Comparison of ENCODE assay signal across 8 mouse cellular contexts in the genomic region with DNA sequence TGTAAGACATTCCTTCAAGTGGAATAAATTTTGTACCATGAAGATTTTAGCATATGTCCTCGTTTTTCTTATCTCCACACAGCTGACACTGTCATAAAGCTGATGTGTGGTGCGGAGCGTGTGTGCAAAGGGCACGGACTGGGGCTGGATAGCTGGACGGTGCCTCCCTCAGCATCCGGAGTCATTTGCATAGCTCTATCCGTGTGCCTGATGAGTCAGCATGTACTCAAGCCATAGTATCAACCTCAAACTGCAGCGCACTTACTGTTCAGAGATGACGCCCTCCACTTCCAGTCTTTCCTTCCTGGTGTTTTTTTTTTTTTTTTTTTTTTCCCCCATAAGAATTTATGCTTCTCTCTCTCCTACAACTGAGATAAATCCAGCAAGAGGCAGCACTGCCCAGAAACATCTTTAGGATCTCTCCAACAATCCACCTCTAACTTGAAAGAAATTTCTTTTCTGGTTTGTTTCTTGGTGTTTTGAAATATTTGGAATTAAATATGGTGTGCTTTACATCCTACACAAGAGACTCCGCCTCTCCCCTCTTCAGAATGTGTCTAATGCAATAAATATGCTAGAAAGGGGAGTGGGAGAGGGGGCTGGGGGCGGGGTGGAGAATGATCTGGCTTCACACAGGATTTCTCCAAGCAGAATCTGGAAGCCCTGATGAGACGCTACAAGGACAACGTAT. TPM values are rescaled to one million over a fixed set of nuclear protein-coding genes. Genes with fewer than 3 reads are reported as not detected.
A peak's percentile ranks its signal among the peaks of the same experiment; 100 is the strongest.
DNase-seq lines count a peak whose midpoint lies in the region; ATAC-seq and TF ChIP-seq lines count a peak whose summit lies in the region.

No protein-coding gene starts in this region.

- ATAC-seq in midbrain, embryonic 13.5 days: no peak
- no peak for ATAC-seq in midbrain, embryonic 15.5 days (replicated peaks)
- no peak for ATAC-seq in limb, embryonic 11.5 days (ENCODE audit: insufficient number of reproducible peaks, low FRiP score, low TSS enrichment, low read depth)
- ATAC-seq in stomach, postnatal 0 days (ENCODE audit: low FRiP score, low TSS enrichment): peak; percentile 90
- no peak for ATAC-seq in forebrain, embryonic 13.5 days

- H3K4me1 ChIP-seq in midbrain, embryonic 13.5 days (replicated peaks): 0 out of 2 replicates have a peak, but pooled peaks cover 6% of the 10 kb centered on the region
- H3K4me1 ChIP-seq in midbrain, embryonic 15.5 days: 0 out of 2 replicates have a peak, but pooled peaks cover 4% of the 10 kb centered on the region
- H3K4me1 ChIP-seq in limb, embryonic 11.5 days (ENCODE audit: control insufficient read depth, insufficient read depth, low read length): peaks cover 11% of the 10 kb centered on the region; the same call in 1 of the 2 replicates
- H3K4me1 ChIP-seq in stomach, postnatal 0 days (replicated peaks; ENCODE audit: control insufficient read depth, insufficient read depth): no peaks in the 10 kb centered on the region; the same call in 1 of the 2 replicates
- peaks cover 9% of the 10 kb centered on the region for H3K4me1 ChIP-seq in forebrain, embryonic 13.5 days

- no peak overlapping the region for H3K4me3 ChIP-seq in midbrain, embryonic 13.5 days (replicated peaks)
- no peak overlapping the region for H3K4me3 ChIP-seq in midbrain, embryonic 15.5 days
- H3K4me3 ChIP-seq in limb, embryonic 11.5 days (ENCODE audit: low read depth, low read length): no peak overlapping the region
- H3K4me3 ChIP-seq in stomach, postnatal 0 days (ENCODE audit: low read depth, low read length): no peak overlapping the region
- no peak overlapping the region for H3K4me3 ChIP-seq in forebrain, embryonic 13.5 days

- no peak for TF ChIP-seq CTCF in stomach, postnatal 0 days (IDR thresholded peaks at IDR 0.05; ENCODE audit: low read depth)

- no peak overlapping the region for H3K27ac ChIP-seq in midbrain, embryonic 13.5 days
- H3K27ac ChIP-seq in midbrain, embryonic 15.5 days: no peak overlapping the region
- no peak overlapping the region for H3K27ac ChIP-seq in limb, embryonic 11.5 days (replicated peaks; ENCODE audit: low read depth, low read length)
- H3K27ac ChIP-seq in stomach, postnatal 0 days (replicated peaks): peak overlapping the region; percentile 63; the same call in 1 of the 2 replicates
- H3K27ac ChIP-seq in forebrain, embryonic 13.5 days: no peak overlapping the region

- no peaks in the 10 kb centered on the region for H3K36me3 ChIP-seq in midbrain, embryonic 13.5 days
- H3K36me3 ChIP-seq in midbrain, embryonic 15.5 days (replicated peaks): no peaks in the 10 kb centered on the region
- H3K36me3 ChIP-seq in limb, embryonic 11.5 days (ENCODE audit: control insufficient read depth, insufficient read depth, low read length): no peaks in the 10 kb centered on the region
- H3K36me3 ChIP-seq in stomach, postnatal 0 days (ENCODE audit: control insufficient read depth, insufficient read depth, low read length): no peaks in the 10 kb centered on the region
- H3K36me3 ChIP-seq in forebrain, embryonic 13.5 days (ENCODE audit: poor library complexity, severe bottlenecking): no peaks in the 10 kb centered on the region

- peak; percentile 38 for DNase-seq in adrenal gland, adult 2 months
- DNase-seq in adrenal gland, adult 8-10 months: no peak
- no peak for DNase-seq in limb, embryonic 11.5 days (ENCODE audit: low spot score)
- peak; percentile 49 for DNase-seq in stomach, postnatal 0 days (ENCODE audit: low spot score)
- DNase-seq in gastrocnemius, postnatal 25 days: no peak

- 0 out of 2 replicates have a peak overlapping the region, but pooled peaks have one; percentile 3 for H3K4me2 ChIP-seq in midbrain, embryonic 13.5 days (replicated peaks)
- H3K4me2 ChIP-seq in midbrain, embryonic 15.5 days: no peak overlapping the region; the same call in 1 of the 2 replicates
- H3K4me2 ChIP-seq in limb, embryonic 11.5 days (ENCODE audit: low read depth, severe bottlenecking): peak overlapping the region; percentile 18; the same call in 1 of the 2 replicates
- no peak overlapping the region; the same call in 1 of the 2 replicates for H3K4me2 ChIP-seq in stomach, postnatal 0 days (replicated peaks; ENCODE audit: low read depth)
- no peak overlapping the region; the same call in 1 of the 2 replicates for H3K4me2 ChIP-seq in forebrain, embryonic 13.5 days

- H3K27me3 ChIP-seq in midbrain, embryonic 13.5 days: no peaks in the 10 kb centered on the region
- H3K27me3 ChIP-seq in midbrain, embryonic 15.5 days (replicated peaks): no peaks in the 10 kb centered on the region
- H3K27me3 ChIP-seq in limb, embryonic 11.5 days (ENCODE audit: control insufficient read depth, insufficient read depth, low read length): no peaks in the 10 kb centered on the region
- no peaks in the 10 kb centered on the region for H3K27me3 ChIP-seq in stomach, postnatal 0 days (ENCODE audit: control insufficient read depth, insufficient read depth, low read length)
- no peaks in the 10 kb centered on the region for H3K27me3 ChIP-seq in forebrain, embryonic 13.5 days

- H3K9me3 ChIP-seq in midbrain, embryonic 13.5 days: no peaks in the 10 kb centered on the region
- no peaks in the 10 kb centered on the region for H3K9me3 ChIP-seq in midbrain, embryonic 15.5 days
- no peaks in the 10 kb centered on the region for H3K9me3 ChIP-seq in limb, embryonic 11.5 days (ENCODE audit: control insufficient read depth, low read length)
- no peaks in the 10 kb centered on the region for H3K9me3 ChIP-seq in stomach, postnatal 0 days (ENCODE audit: control insufficient read depth, low read length)
- no peaks in the 10 kb centered on the region for H3K9me3 ChIP-seq in forebrain, embryonic 13.5 days (replicated peaks)

- 45% methylated on average over 13 of the region's 13 CpGs for WGBS in midbrain, embryonic 13.5 days
- WGBS in midbrain, embryonic 15.5 days: 40% methylated on average over 13 of the region's 13 CpGs
- WGBS in limb, embryonic 11.5 days: 49% methylated on average over 13 of the region's 13 CpGs
- 26% methylated on average over 13 of the region's 13 CpGs for WGBS in stomach, postnatal 0 days
- WGBS in forebrain, embryonic 13.5 days: 56% methylated on average over 13 of the region's 13 CpGs

- TF ChIP-seq EP300 in stomach, postnatal 0 days (optimal IDR thresholded peaks at IDR 0.05): no peak

- no peak overlapping the region for H3K9ac ChIP-seq in midbrain, embryonic 13.5 days (replicated peaks)
- no peak overlapping the region for H3K9ac ChIP-seq in midbrain, embryonic 15.5 days
- no peak overlapping the region for H3K9ac ChIP-seq in limb, embryonic 11.5 days (ENCODE audit: low read length)
- H3K9ac ChIP-seq in stomach, postnatal 0 days (ENCODE audit: low read length): no peak overlapping the region
- no peak overlapping the region for H3K9ac ChIP-seq in forebrain, embryonic 13.5 days

RNA-seq across cellular contexts. Expression of a gene that starts 7.9 kb away (rescaled TPM):
- total RNA-seq in adrenal gland, adult 2 months (2021): 10 to 100 TPM; 40.5 to 58.2 TPM
- 3.4 and 3.8 TPM in 2 replicates for polyA plus RNA-seq in adrenal gland, adult 2 months (2012; rRNA removed)
- 10 to 100 TPM; 39.2 to 45.7 (median 42.8) TPM for total RNA-seq in adrenal gland, adult 8-10 months (2022)
- 163 and 172 TPM in 2 replicates for polyA plus RNA-seq in midbrain, embryonic 13.5 days (2015; fragmentation: Nextera tagmentation; extraction: Ambion mirVana)
- 151 and 155 TPM in 2 replicates for polyA plus RNA-seq in midbrain, embryonic 15.5 days (2015; fragmentation: Nextera tagmentation; extraction: Ambion mirVana)
- 171 and 181 TPM in 2 replicates for polyA plus RNA-seq in limb, embryonic 11.5 days (2014; fragmentation: Nextera tagmentation; extraction: Ambion mirVana)
- 118 TPM in 2 replicates for polyA plus RNA-seq in stomach, postnatal 0 days (2015; fragmentation: Nextera tagmentation; extraction: Ambion mirVana)
- polyA plus RNA-seq in forebrain, embryonic 13.5 days (2015; fragmentation: Nextera tagmentation; extraction: Ambion mirVana): 151 and 152 TPM in 2 replicates
- 10 to 100 TPM; 25.8 to 30.3 TPM for total RNA-seq in gastrocnemius, postnatal 25 days (2021)

RNA-seq across cellular contexts. Expression of a gene that starts 14.7 kb away (rescaled TPM):
- under 1 TPM; 0.41 to 0.63 TPM for total RNA-seq in adrenal gland, adult 2 months (2021)
- polyA plus RNA-seq in adrenal gland, adult 2 months (2012; rRNA removed): not detected in 2 replicates
- total RNA-seq in adrenal gland, adult 8-10 months (2022): under 1 TPM; 0.34 to 0.66 (median 0.60) TPM
- polyA plus RNA-seq in midbrain, embryonic 13.5 days (2015; fragmentation: Nextera tagmentation; extraction: Ambion mirVana): not detected in 2 replicates
- not detected in 2 replicates for polyA plus RNA-seq in midbrain, embryonic 15.5 days (2015; fragmentation: Nextera tagmentation; extraction: Ambion mirVana)
- not detected in 2 replicates for polyA plus RNA-seq in limb, embryonic 11.5 days (2014; fragmentation: Nextera tagmentation; extraction: Ambion mirVana)
- polyA plus RNA-seq in stomach, postnatal 0 days (2015; fragmentation: Nextera tagmentation; extraction: Ambion mirVana): 1.7 and 1.9 TPM in 2 replicates
- polyA plus RNA-seq in forebrain, embryonic 13.5 days (2015; fragmentation: Nextera tagmentation; extraction: Ambion mirVana): 0.12 TPM in 1 of 2 replicates, not detected in the other
- total RNA-seq in gastrocnemius, postnatal 25 days (2021): not detected

Comparison
In these comparisons a context has a peak if more than half of its experiments do, and no peak if none do; other contexts are left out.
1. DNase-seq: peak in adrenal gland, adult 2 months (single experiment) and stomach, postnatal 0 days (single experiment); none in adrenal gland, adult 8-10 months (single experiment), limb, embryonic 11.5 days (single experiment) and gastrocnemius, postnatal 25 days (single experiment).
2. H3K4me2 ChIP-seq: peak in midbrain, embryonic 13.5 days (single experiment) and limb, embryonic 11.5 days (single experiment); none in midbrain, embryonic 15.5 days (single experiment), stomach, postnatal 0 days (single experiment) and forebrain, embryonic 13.5 days (single experiment).
3. RNA of a gene that starts 7.9 kb away (polyA plus RNA-seq): 171 to 181 TPM in limb, embryonic 11.5 days, 163 to 172 TPM in midbrain, embryonic 13.5 days, 151 to 155 TPM in midbrain, embryonic 15.5 days, 151 to 152 TPM in forebrain, embryonic 13.5 days and 118 TPM in stomach, postnatal 0 days; 3.4 to 3.8 TPM in adrenal gland, adult 2 months; every median in the first group is over 10 times any median in the second.